Mouse (Mus musculus) liver, embryonic 14.5 days (tissue): ENCODE data around the gene Prss8.
A peak's percentile ranks its signal among the peaks of the same experiment; 100 is the strongest.

Experiments used
- CTCF ChIP-seq: IDR thresholded peaks from 2 replicates; pipeline ENCODE4 v1.5.1; 2016; ENCODE audit warnings: antibody characterized with exemption, low read depth, control low read depth
- EP300 ChIP-seq: IDR thresholded peaks from 2 replicates; pipeline ENCODE4 v1.6.1; 2016; ENCODE audit warnings: antibody characterized with exemption, low read depth

DNA sequence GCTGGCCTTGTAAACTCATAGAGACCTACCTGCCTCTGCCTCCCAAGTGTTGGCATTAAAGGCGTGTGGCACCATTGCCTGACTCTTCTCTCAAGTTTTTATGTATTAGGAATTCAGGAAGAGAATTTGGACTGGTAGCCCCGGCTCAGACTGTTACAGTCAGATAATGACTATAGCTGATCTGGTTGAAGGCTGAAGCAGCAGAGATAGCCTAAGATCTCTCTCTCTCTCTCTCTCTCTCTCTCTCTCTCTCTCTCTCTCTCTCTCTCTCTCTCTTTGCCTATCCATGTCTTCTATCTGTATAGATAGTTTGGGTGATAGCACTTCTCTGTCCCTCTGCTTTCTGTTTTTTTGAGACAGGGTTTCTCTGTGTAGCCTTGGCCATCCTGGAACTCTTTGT lies 28.1 kb downstream of the Prss8 start:
- TF ChIP-seq CTCF (no peak), EP300 (peak; percentile 34; the same call in 1 of the 2 replicates)
